Mouse (Mus musculus) kidney, adult 2 months (tissue): ENCODE results near the gene Gm44596.

Source experiments
- CTCF ChIP-seq: fragments of 200-500 bp; conservative IDR thresholded peaks from 2 replicates; pipeline ENCODE4 v1.5.1; 2011; ENCODE audit warnings: low read depth, mild to moderate bottlenecking, control low read depth, low read length, moderate library complexity, mixed read lengths; ENCODE audit not compliant: insufficient read depth, insufficient read length
- POLR2A ChIP-seq: fragments of 200-500 bp; IDR thresholded peaks from one replicate; pipeline ENCODE4 v1.6.1; 2011; ENCODE audit warnings: low read depth, low read length, control low read depth

DNA sequence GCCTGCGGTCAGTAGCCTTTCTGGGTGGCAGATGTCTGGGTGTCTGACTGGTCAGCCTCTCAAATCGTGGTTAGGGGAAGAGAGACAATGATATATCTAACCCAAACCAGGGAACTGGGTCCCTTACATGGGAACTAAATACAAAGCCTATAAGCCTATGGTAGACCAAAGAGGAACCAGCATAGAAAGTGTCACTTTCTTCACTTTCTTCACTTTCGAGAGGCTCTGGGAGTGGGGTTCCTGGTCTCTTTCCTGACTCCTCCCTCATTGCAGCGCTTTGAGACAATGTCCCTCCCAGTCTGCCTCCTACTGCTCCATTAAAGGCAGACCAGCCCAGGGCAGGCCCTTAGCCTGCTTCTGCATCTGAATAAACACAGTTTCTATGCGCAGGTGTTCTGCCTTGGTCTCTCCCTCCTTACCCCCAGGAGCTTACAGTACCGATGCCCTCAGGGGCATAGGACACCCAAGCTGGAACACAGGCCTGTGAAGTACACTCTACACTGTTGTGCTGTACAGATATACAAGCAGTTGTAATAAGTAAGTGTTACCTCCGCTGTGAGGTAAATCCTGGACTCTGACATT, 33.3 kb downstream of the Gm44596 start:
- TF ChIP-seq CTCF (no peak), POLR2A (no peak)
